Mouse (Mus musculus) heart, adult 8-10 months (tissue): ENCODE measurements at regions not wholly inside any gene's neighbourhood (a gene's known extent, or its start where the extent isn't known, plus 50 kb on each side); places are given as distances from the start of the nearest gene placed in this dataset.

Source experiments
- DNase-seq: peaks from one replicate; pipeline ENCODE4 v3.0.0; 2022; ENCODE audit warnings: low spot score

DNA sequence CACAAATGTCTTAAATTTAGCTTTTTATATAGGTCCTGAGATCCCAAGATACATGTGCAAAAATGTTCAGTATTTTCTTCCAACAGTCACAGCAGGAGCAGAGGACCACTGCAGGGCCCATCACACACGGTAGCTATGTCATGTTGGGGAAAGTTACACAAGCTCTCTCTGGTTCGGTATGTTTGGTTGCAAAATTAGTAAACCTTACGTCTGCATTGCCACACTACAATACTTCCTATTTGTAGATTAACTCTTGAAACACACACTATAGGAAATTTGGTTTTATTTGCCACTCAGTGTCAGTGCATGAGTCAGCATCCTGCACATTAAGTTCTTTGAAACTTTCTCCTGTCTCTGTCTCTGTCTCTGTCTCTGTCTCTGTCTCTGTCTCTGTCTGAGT is 82.0 kb downstream of the Cth start:
- no peak for DNase-seq

DNA sequence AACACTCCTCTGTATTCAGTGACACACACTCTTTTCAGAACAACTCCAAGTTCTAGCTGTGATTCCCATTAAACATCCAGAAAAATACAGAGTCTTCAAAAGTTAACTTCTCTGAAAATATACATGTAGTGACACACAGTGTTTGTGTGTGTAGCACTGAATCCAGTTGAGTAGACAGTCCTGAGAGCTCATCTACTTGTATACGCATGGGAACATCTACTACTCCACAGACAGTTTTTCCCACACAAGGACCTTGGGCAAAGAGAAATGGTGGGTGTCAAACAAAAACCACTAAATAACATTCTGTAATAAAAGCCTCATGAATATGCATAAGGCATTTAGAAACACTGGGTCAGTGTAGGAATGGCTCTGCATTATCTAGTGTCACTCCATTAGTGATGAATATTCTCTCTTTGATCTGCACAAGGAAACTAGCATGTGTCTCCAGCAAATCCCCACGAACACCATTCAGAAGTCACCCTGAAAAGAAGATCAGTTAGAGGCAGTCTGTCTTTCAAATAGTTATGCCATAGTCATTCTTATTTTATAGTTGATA is 83.6 kb downstream of the Cth start:
- DNase-seq: no peak

DNA sequence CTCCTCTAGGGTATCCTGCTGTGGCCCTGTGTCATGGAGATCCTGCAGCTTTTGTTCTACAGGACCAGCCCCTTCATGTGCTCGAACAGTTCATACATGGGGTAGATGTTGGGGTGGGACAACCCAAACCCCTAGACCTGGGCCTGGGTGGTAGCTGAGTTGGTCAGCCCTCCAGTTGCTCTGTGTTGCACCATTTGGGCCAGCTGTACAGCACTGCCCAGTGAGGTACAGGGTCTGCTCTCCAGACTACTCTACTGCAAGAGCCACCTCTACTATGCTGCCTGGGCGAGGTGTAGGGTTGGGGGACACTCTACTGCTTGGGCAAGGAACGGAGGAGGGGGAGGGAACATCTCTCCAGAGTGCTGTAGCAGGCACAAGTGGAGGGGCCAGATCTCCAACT is 120.6 kb downstream of the Cth start:
- DNase-seq: no peak

DNA sequence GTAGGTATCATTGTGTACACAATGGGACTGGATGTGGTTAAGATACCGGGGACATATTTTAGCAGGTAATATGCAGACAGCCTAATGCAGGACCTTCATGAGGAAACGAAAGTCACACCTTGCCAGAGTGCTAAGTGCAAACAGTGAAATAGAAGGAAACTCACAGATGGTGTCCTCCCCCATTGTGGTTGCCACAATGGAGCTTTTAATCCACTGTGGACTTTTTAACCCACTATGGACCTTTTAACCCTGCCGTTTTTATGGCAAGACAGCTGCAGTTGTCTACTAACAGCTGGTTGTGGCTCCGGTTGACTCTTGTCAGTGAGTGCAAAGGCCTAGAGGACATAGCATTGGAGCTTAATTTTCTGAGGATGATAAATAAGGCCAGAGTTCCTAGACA is 121.5 kb downstream of the Cth start:
- no peak for DNase-seq

DNA sequence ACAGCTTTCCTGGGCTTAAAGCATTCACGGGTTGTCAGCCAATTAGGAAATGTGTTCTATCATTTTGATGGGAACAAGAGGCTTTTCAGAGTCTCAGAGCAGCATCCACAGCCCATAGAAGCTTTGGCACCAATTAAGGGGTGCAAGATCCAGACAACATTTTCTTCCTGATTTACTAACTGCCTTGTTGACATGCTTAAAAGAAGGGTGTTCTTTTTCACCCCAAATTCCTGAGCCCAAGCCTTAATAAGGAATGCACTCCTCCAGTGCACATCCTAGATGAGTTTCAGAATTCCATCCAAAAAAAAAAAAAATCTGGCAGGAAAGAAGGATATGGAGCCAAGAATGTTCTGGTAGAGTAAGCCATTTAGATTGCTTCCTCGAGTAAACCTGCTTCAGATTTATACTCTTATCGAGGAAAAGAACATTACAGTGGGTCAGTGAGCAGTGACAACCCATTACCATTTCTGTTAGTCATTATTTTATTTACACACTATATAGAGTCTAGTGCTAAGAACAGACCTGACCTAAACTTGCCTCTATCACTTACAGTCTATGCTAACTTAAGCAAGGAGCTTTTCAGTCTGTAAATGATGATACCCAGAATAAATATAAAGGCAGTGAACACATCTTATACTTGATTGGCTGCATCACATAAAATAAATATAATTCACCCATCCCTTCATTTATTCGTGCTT is 137.2 kb downstream of the Cth start:
- DNase-seq: no peak

DNA sequence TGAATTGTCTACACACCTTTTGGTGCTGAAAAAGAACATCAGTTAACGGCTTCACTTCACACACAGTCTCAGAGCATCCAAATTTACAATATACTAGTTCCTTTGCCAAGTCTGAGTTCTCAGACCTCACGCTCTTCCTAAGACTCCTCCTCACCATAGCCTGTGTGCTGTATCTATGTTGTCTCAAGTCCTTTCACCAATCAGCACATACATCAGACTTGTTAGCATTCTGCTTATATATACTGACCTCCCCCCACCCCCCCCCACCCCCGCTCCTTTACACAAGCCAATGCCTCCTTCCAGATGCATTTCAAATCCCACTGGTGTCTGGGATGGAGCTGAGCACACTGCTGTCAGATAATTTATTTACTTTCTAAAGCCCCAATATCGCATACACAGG is 143.8 kb downstream of the Cth start:
- no peak for DNase-seq

DNA sequence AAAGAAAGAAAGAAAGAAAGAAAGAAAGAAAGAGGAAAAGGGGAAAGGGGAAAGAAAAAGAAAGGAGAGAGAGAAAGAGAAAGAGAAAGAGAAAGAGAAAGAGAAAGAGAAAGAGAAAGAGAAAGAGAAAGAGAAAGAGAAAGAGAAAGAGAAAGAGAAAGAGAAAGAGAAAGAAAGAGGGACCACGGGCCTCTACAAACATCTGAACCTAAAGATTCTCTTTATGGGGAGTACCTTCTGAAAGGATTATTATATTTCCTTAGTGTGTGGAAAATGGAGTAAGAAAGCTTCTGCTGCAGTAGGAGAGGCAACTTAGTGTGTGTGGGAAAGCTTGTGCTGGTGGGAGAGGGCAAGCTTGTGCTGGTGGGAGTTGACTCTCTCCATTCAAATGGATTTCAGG is 147.1 kb downstream of the Cth start:
- DNase-seq: no peak

DNA sequence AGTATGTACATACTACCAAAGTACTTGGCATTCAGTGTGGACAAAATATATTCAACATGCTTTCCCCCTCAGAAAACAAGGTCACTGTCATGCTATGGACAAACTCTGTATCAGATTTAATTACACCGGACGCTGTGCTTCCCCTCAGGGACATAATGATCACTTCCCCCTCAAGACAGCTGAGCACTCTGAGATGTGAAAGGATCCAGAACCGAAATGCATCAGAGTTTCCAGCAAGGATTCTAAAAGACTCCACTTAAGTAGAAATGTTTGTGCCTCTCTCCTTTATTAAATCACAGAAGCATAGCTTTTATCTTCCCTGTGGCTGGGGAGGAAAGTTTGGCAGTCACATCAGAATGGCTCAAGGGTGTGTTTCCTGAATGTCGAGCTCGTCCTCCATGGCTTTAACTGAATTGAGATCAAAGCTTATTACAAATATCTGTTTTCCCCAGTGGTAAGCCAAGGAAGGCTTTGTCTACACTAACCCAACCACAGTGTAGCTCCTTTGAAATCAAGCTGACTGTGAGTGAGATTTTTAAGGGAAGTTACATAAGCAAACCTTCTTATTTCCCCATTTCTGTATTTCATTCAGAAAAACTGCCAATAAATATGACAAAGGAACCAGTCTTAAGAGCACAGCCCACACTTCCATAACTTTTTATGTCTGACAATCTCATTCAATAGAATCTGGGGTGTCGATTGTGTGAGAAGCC is 161.2 kb downstream of the Cth start:
- DNase-seq: no peak

DNA sequence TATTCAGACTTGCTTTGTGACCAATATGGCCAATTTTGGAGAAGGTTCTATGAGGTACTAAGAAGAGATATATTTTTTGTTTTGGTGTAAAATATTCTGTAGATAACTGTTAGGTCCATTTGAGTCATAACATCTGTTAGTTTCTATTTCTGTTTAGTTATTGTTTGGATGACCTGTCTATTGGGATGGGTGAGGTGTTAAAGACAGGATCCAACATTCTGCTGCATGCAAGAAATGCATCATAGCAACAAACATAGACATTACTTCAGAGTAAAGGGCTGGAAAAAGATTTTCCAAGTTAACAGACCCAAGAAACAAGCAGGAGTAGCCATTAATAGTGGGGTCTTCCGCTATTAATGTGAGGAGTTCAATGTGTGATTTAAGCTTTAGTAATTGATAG is 165.0 kb downstream of the Cth start:
- no peak for DNase-seq

DNA sequence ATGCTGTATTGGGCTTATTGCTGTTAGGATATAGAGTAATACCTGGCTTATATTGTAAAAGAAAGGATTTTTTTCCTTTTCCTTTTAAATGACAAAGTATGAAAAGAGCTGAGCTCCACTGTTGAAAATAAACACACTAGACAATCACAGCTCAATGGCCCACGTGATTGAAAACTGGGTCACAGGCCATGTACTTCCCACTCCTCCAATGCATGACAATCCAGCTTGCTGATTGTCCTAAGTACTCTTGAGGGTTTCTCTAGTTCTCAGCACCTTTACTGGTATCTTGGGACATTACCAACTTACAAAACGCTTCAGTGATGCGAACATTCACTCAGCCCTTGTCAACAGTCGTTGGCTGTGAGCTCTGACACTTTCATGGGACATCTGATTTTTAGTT is 170.1 kb downstream of the Cth start:
- no peak for DNase-seq

DNA sequence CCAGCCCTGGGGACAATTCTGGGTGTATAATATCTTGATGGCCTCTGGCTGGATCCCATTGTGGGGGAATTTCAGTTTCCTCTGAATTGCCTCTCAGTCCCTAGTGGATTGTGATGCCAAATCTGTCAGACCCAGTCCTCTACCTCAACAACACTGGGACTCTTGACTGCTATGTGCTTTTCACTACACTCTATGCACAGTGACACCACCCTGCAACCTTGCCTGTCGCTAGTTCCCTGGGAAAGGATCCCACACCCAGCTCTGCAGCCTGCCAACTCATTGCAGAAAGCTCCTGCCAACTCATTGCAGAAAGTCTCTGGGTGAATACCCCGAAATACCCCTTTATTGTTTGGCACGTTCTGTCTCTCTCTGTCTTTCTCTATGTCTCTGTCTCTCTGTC is 174.6 kb downstream of the Cth start:
- no peak for DNase-seq

DNA sequence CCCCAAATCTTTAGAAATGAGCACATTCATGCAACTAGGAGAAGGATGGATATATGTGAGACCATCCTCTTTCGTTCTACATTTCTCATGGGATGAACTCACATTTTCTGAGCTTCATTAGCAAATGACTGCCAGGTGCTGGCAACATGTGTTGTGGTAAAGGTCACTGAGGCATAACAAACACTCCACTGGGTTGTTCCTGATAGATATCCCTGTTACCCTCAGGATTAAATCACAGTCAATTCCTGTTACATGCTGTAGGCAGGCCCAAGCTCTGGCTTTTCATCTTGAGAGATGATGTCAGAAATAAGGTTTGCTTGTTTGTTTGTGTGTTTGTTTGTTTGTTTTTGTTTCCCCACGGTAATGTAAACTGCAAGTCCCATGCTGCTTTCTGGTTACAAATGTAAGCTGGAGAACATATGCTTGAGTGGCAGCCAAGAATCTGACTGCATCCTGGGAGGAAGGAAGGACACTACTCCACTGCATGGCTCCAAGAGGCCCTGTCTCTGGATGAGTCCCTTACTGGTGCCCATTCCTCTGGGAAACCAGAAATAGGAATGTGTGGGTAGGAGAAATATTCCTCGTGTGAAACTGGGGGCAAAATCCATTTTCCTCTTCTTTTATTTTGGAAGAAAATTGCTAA is 176.4 kb downstream of the Cth start:
- DNase-seq: no peak

DNA sequence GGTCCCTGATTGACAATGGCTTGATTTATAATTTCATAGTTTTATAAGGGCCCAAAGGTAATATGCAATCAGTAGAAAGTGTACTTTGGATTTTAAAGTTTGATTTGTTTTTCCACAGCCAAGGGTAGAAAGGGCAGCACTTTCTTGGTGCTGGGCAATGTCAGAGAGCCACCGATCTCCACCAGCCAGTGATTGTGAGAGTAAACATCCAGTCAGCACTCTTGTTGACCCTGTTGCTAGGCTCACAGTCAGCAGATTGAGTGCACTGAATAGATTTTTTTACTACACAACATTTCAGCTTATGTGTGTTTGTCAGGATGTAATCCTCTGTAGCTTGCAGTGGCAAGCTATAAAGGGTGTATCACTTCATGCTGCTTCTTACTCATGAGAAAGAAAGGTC is 176.3 kb downstream of the Ptger3 start:
- no peak for DNase-seq

DNA sequence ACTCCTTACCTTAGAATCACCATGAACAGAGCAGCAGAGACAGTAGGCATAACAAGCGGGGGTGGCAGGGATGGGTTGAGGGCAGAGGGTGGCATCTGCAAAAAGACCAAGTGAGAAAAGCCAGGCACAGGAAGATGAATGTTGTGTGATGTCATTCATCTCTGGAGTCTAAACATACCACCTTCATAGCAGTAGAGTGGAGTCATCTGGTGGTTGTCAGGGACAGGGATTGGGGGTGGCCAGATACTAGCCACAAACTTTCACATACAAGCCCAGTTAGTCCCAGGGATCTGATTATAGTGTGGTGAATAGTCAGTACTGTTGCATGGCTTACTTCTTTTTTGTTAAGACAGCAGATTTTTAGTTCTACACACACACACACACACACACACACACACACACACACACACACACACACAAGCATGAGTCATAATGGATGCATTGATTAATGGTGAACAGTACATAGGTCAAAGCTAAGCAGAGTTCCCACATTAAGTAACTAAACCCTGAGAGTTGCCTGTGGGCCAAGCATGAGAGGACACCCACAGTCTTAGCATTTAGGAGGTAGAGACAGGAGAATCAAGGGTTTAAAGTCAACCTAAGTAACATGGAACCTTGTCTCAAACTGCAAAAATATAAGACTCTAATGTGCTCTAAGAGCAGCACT is 173.1 kb downstream of the Ptger3 start:
- DNase-seq: no peak

DNA sequence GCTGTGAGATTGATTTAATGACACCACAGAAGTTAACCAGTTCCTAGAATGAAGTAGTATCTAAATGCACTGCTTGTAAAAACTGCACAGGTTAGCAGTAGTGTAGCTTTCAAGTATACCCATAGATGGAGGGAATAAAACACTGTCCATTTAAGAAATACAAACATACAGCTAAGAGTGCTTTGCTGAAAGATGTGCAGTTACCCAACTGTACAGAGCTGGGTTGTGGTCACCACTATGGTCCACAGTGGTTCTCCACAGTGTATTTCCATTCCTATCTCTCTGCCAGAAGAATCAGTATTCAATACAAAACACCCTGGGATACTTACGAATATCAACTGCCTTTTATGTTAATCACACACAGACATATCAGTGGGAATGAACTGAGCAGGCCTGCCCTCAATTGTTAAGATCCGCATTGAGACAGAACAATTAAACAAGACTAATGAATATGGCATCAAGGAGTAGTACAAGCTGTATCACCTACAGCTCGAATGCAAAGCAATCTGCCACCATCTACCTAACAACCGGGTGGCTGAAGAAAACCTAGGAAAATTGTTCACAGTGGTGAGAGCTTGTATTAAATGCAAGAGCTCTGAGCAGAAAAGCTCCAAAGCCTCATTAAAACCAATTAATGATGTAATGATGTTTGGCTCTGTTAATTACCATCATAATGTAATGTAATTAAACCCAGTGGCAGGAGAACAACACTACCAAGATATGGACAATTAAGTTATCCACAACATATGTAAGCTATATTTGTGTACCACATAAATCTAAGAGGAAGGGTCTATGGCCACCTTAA is 165.6 kb downstream of the Ptger3 start:
- DNase-seq: no peak

DNA sequence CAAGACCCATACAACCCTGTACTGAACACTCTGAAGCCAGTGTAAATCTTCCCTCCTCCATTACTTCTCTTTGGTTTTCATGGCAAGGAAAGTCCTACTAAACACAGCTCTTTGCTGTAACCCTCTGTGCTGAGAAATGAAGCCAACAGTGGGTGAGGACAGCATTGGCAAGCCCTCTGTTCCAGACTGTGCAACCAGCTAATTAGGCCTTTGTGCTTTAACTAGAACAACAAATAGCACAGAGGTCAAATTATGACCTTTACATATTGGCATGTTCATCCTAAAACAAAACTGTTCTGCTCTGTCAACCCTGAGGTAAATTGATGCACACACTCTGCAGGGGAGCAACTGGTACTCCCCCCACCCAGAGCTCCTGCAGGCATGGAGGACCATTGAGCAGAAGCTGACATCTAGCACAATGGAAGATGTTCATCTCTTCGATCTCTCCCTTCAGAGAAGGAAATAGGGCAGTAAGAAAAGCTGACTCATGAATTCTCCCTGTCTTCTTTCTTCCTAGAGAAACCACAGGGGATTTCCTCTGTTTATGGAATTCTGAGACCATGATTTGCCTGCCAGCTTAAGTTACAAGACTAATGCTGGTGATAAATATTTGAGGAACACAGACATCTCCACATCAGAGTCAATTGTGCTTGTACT is 163.1 kb downstream of the Ptger3 start:
- no peak for DNase-seq

DNA sequence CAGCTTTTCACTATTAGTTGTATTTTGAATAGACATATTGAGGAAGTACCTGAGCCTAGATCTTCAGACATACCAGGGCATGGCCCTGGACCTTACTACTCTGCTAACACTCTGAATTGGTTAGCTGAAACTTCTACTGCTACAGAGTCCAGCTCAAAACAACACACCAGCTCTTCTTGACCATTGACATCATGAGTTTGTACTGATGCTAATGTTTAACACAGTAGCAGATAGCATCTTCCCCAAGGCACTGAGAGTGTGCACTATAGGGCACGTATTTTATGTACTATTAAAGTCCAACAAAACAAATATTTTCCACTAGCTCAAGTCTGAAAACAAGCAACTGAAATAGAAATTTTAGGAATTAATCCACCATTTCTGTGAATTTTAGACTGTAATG is 157.8 kb downstream of the Ptger3 start:
- no peak for DNase-seq

DNA sequence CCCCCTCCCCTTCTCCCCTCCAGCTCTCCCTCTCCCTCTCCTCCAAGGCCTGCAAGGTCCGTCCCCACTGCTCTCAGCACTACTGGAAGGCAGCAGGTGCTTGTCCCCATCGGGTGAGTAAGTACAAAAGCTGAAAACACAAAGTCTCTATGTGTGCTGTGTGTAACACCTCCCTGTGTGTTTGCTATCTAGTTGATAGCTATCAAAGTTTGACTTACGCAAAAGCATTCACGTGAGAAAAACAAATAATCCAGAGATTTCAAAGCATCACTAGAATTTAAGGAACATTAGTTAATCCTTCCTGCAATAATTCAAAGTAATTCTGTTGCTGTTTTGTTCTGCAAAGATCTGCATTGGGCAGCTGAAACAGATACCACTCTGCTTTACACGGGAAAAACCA is 156.5 kb downstream of the Ptger3 start:
- DNase-seq: no peak

DNA sequence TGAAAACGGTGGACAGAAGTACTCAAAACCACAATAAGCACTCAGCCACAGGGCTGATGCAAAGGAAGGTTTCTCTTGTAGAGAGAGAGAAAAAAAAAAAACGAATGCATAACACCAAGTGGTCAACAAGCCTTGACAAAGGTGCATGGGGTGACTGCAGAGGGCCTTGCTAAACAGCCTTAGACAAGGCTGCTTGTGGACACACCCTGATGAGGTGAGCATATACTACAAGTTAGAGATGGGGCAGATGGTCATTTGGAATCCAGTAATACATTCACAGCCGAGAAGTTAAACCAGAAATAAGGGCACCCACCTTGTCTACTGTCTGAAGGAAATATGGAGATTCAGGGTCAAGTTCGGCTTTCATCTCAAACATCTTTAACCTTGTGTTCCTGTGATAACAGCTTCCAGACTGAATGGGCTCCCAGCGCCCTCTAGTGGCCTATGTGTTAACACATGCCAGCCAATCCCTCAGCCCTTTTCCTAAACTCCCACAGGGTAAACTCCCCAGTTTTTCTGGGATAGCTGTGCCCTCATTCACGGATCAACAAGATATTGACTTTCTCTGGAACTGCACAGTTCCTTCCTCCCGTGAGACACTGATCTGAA is 150.7 kb downstream of the Ptger3 start:
- peak; percentile 33 for DNase-seq

DNA sequence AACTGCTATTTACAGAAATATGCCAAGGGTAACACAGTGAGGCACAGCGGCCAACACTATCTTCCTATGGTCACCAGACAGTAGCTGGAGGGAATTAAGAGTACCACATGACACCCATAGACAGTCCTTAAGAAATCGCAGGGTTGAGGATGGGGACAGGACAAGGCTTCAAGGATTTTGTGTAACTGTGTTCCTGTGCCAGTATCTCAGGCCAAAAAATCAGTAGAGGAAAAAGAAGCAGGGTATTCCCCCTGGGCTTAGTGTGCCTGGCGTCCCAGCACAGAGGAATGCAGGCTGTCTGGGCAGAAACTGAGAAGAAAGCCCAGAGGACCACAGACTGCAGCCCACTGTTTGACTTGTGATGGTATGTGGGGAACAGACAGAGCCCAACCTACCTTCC is 147.3 kb downstream of the Ptger3 start:
- no peak for DNase-seq
